Mouse (Mus musculus): ENCODE data around the gene Hnf1b. TPM values are rescaled to one million over a fixed set of nuclear protein-coding genes. Genes with fewer than 3 reads are reported as not detected.

The Hnf1b gene
- polyA plus RNA-seq, 1 experiment: 161 TPM

GRCm38 (mm10) chr11:83817994-83818393 is 31.9 kb upstream of the Hnf1b start:
- TF ChIP-seq CTCF (conservative IDR thresholded peaks at IDR 0.05; ENCODE audit: insufficient read depth, insufficient read length, low read depth, low read length) (no peak), POLR2A (IDR thresholded peaks at IDR 0.05; ENCODE audit: low read depth, low read length) (no peak)
- no peak overlapping the region for H3K4me3 ChIP-seq (ENCODE audit: insufficient read depth, low read depth, low read length)
- peaks cover 36% of the 10 kb centered on the region for H3K4me1 ChIP-seq (ENCODE audit: control insufficient read depth, insufficient read depth, low read length)
- peak; percentile 63 for DNase-seq
- whole genome bisulfite sequencing: 36% methylated on average over 4 of the region's 4 CpGs
- no peaks in the 10 kb centered on the region for H3K36me3 ChIP-seq (ENCODE audit: control insufficient read depth, insufficient read depth, low read length)
- H3K27ac ChIP-seq (ENCODE audit: insufficient read depth, low read depth, low read length): peak overlapping the region; percentile 99
- H3K27me3 ChIP-seq (replicated peaks; ENCODE audit: control insufficient read depth, insufficient read depth, low read length): no peaks in the 10 kb centered on the region

- WGBS: 26% methylated on average over 9 of the region's 9 CpGs
- no peak for DNase-seq
- Histone ChIP-seq H3K27me3 (replicated peaks; ENCODE audit: control insufficient read depth, insufficient read depth, low read length) (no peaks in the 10 kb centered on the region), H3K4me1 (ENCODE audit: control insufficient read depth, insufficient read depth, low read length) (peaks cover 36% of the 10 kb centered on the region), H3K4me3 (ENCODE audit: insufficient read depth, low read depth, low read length) (no peak overlapping the region), H3K36me3 (ENCODE audit: control insufficient read depth, insufficient read depth, low read length) (no peaks in the 10 kb centered on the region), H3K27ac (ENCODE audit: insufficient read depth, low read depth, low read length) (peak overlapping the region; percentile 99)
- TF ChIP-seq POLR2A (IDR thresholded peaks at IDR 0.05; ENCODE audit: low read depth, low read length) (no peak), CTCF (conservative IDR thresholded peaks at IDR 0.05; ENCODE audit: insufficient read depth, insufficient read length, low read depth, low read length) (no peak)
Observed at GRCm38 (mm10) chr11:83818591-83819127, 31.2 kb upstream of the Hnf1b start.

- Histone ChIP-seq H3K27me3 (replicated peaks; ENCODE audit: control insufficient read depth, insufficient read depth, low read length) (no peaks in the 10 kb centered on the region), H3K4me3 (ENCODE audit: insufficient read depth, low read depth, low read length) (no peak overlapping the region), H3K36me3 (ENCODE audit: control insufficient read depth, insufficient read depth, low read length) (no peaks in the 10 kb centered on the region), H3K27ac (ENCODE audit: insufficient read depth, low read depth, low read length) (peak overlapping the region; percentile 97), H3K4me1 (ENCODE audit: control insufficient read depth, insufficient read depth, low read length) (peaks cover 32% of the 10 kb centered on the region)
- 25% methylated on average over 10 of the region's 10 CpGs for WGBS
- peak; percentile 97 for DNase-seq
- TF ChIP-seq POLR2A (IDR thresholded peaks at IDR 0.05; ENCODE audit: low read depth, low read length): peak; percentile 18
- no peak for TF ChIP-seq CTCF (conservative IDR thresholded peaks at IDR 0.05; ENCODE audit: insufficient read depth, insufficient read length, low read depth, low read length)
Observed at GRCm38 (mm10) chr11:83819806-83820483, 29.9 kb upstream of the Hnf1b start.

- no peak overlapping the region for H3K27ac ChIP-seq (ENCODE audit: insufficient read depth, low read depth, low read length)
- no peaks in the 10 kb centered on the region for H3K36me3 ChIP-seq (ENCODE audit: control insufficient read depth, insufficient read depth, low read length)
- no peaks in the 10 kb centered on the region for H3K27me3 ChIP-seq (replicated peaks; ENCODE audit: control insufficient read depth, insufficient read depth, low read length)
- H3K4me1 ChIP-seq (ENCODE audit: control insufficient read depth, insufficient read depth, low read length): peaks cover 8% of the 10 kb centered on the region; the same call in 1 of the 2 replicates
- DNase-seq: no peak
- TF ChIP-seq CTCF (conservative IDR thresholded peaks at IDR 0.05; ENCODE audit: insufficient read depth, insufficient read length, low read depth, low read length): no peak
- TF ChIP-seq POLR2A (IDR thresholded peaks at IDR 0.05; ENCODE audit: low read depth, low read length): no peak
- 86% methylated on average over 3 of the region's 3 CpGs for WGBS
- no peak overlapping the region for H3K4me3 ChIP-seq (ENCODE audit: insufficient read depth, low read depth, low read length)
Observed at GRCm38 (mm10) chr11:83826142-83826541, 23.7 kb upstream of the Hnf1b start.

GRCm38 (mm10) chr11:83828553-83829142 is 21.2 kb upstream of the Hnf1b start:
- Histone ChIP-seq H3K4me3 (ENCODE audit: insufficient read depth, low read depth, low read length) (no peak overlapping the region), H3K4me1 (ENCODE audit: control insufficient read depth, insufficient read depth, low read length) (peaks cover 8% of the 10 kb centered on the region; the same call in 1 of the 2 replicates), H3K36me3 (ENCODE audit: control insufficient read depth, insufficient read depth, low read length) (no peaks in the 10 kb centered on the region), H3K27me3 (replicated peaks; ENCODE audit: control insufficient read depth, insufficient read depth, low read length) (no peaks in the 10 kb centered on the region), H3K27ac (ENCODE audit: insufficient read depth, low read depth, low read length) (no peak overlapping the region)
- no peak for TF ChIP-seq CTCF (conservative IDR thresholded peaks at IDR 0.05; ENCODE audit: insufficient read depth, insufficient read length, low read depth, low read length)
- TF ChIP-seq POLR2A (IDR thresholded peaks at IDR 0.05; ENCODE audit: low read depth, low read length): no peak
- 83% methylated on average over 8 of the region's 8 CpGs for WGBS
- DNase-seq: no peak

GRCm38 (mm10) chr11:83832389-83832788 is 17.5 kb upstream of the Hnf1b start:
- Histone ChIP-seq H3K4me1 (ENCODE audit: control insufficient read depth, insufficient read depth, low read length) (peaks cover 12% of the 10 kb centered on the region), H3K36me3 (ENCODE audit: control insufficient read depth, insufficient read depth, low read length) (no peaks in the 10 kb centered on the region), H3K4me3 (ENCODE audit: insufficient read depth, low read depth, low read length) (no peak overlapping the region), H3K27ac (ENCODE audit: insufficient read depth, low read depth, low read length) (peak overlapping the region; percentile 90; the same call in 1 of the 2 replicates), H3K27me3 (replicated peaks; ENCODE audit: control insufficient read depth, insufficient read depth, low read length) (no peaks in the 10 kb centered on the region)
- TF ChIP-seq POLR2A (IDR thresholded peaks at IDR 0.05; ENCODE audit: low read depth, low read length): no peak
- TF ChIP-seq CTCF (conservative IDR thresholded peaks at IDR 0.05; ENCODE audit: insufficient read depth, insufficient read length, low read depth, low read length): peak; percentile 61
- DNase-seq: no peak
- WGBS: 58% methylated on average over 8 of the region's 8 CpGs

- peaks cover 12% of the 10 kb centered on the region for H3K4me1 ChIP-seq (ENCODE audit: control insufficient read depth, insufficient read depth, low read length)
- no peaks in the 10 kb centered on the region for H3K36me3 ChIP-seq (ENCODE audit: control insufficient read depth, insufficient read depth, low read length)
- H3K27ac ChIP-seq (ENCODE audit: insufficient read depth, low read depth, low read length): peak overlapping the region; percentile 90
- TF ChIP-seq CTCF (conservative IDR thresholded peaks at IDR 0.05; ENCODE audit: insufficient read depth, insufficient read length, low read depth, low read length): no peak
- TF ChIP-seq POLR2A (IDR thresholded peaks at IDR 0.05; ENCODE audit: low read depth, low read length): no peak
- no peaks in the 10 kb centered on the region for H3K27me3 ChIP-seq (replicated peaks; ENCODE audit: control insufficient read depth, insufficient read depth, low read length)
- DNase-seq: peak; percentile 46
- no peak overlapping the region for H3K4me3 ChIP-seq (ENCODE audit: insufficient read depth, low read depth, low read length)
- 42% methylated on average over 6 of the region's 6 CpGs for WGBS
Observed at GRCm38 (mm10) chr11:83833517-83833916, 16.3 kb upstream of the Hnf1b start.
